Mouse (Mus musculus) spleen, postnatal 36 days (tissue): ENCODE measurements at regions not wholly inside any gene's neighbourhood (a gene's known extent, or its start where the extent isn't known, plus 50 kb on each side); places are given as distances from the start of the nearest gene placed in this dataset.
A peak's percentile ranks its signal among the peaks of the same experiment; 100 is the strongest.

Experiments
- DNase-seq, 2 experiments: peaks; one replicate each; pipeline ENCODE4 v3.0.0; 2022; ENCODE audit warnings: low spot score in 2 of 2, mixed read lengths in 1 of 2

DNA sequence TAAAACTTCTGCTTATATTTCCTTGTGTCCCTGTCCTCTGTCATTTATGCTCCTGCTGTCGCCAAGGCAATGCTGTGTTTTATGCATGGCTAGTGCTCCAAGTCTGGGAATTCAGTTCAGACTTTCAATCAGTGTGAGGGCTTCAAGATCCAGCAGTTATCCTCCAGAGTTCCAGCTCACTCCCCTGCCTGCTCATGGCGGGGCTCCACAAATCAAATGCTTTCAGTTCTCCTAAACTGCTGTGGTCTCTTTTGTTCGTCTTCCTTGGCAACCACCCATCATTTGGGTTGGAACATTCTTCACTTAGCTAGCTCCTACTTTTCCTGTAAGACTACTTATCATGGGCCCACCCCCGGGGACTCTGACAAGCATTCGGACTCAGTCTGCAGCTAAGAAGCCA lies 120.0 kb downstream of the Csl start:
- no peak for DNase-seq

DNA sequence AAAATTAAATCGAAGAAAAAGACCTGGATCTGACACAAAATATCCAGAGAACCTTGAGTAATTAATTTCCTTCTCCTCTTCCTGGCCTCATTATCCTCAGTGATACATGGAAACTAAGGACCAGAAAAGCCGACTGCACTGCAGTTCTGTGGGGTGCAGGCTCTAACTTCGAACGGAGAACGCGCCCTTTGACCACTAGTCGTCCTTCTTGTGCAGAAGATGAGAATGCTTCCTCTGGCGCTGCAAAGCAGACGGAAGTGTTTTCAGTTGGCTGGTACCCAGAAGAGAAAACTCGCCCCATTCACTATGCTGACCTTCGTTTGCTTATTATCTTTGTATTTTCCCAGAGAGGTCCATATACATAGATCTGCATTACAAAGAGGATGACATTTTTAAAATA lies 117.7 kb downstream of the Csl start:
- peak; percentile 27 to 34 for DNase-seq

GRCm38 (mm10) chr10:99642201-99642827 lies 117.1 kb downstream of the Csl start:
- no peak for DNase-seq

DNA sequence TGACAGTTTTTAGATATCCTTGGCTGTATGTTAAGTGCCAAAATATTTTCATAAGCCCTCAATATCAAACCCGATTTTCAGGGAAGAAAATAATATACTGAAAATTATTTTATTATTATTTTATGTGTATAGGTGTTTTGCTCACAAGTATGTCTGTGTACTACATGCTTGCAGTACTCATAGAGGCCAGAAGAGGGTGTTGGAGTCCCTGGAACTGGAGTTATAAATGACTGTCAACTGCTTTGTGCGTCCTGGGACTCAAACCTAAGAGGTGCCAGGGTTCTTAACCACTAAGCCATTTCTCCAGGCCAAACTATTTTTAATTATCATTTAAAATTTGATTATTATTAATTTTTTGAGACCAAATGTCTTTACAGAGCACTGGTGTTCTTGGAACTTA lies 114.5 kb downstream of the Csl start:
- no peak for DNase-seq

- DNase-seq: no peak
Observed at GRCm38 (mm10) chr10:99652011-99652410, 107.4 kb downstream of the Csl start.

DNA sequence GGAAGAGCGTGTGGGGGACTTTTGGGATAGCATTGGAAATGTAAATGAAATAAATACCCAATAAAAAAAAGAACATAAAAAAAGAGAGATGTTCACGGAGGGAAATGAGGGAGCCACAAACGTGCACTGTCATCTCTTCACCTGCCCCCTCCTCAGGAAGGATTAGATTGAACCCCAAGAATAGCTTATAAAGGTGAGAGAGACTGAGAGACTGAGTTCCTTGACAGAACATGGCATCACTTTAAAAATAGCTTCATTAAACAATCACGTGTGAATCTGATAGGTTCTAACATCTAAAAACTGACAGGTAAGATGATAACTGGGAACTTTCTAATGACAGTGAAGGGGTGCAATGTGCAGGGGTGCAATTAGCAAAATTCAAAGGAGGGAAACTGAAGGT lies 105.2 kb downstream of the Csl start:
- no peak for DNase-seq

DNA sequence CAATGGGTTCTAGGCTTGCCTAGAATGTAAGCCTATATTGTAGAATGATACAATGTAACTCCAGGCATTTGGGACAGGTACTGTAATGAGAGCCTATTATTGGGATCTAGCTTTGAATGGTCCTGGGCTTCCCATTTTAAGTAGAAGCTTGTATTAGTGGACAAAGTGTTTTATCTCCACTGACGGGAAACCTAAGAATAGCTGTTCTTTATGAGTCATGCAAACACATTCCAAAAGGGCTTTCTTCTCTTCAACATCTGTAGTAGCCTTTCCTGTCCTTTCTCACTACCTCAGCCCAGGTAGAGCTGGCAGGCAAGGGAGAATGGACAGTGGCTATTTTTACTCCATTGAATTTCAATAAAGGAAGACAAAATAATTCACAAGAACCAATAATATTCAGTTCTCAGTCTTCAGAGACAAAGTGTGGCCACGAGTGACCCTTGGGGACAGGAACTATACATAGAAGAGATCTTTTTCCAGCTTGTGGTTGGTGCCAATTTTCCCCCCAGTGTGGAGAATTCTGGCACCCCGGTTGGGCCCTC lies 82.8 kb downstream of the Csl start:
- no peak for DNase-seq

DNA sequence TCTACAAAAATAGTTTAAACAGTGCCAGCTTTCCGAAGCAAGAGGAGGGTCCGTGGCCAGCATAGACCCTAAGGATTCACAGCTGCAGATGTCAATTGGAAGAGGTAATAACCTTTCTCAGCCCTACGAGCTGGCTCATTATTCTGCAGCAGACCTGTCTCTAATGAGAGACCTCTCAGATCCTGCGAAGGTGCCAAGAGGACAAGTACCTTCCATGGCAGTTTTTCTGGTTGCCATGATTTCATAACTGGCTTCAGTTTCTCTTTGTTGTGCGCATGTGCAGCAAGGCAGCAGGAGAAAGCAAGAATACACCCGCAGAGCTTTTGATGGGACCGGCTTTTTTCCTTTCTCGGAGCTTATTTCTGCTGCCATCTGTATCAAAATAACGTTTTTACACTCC lies 81.4 kb downstream of the Csl start:
- no peak for DNase-seq

DNA sequence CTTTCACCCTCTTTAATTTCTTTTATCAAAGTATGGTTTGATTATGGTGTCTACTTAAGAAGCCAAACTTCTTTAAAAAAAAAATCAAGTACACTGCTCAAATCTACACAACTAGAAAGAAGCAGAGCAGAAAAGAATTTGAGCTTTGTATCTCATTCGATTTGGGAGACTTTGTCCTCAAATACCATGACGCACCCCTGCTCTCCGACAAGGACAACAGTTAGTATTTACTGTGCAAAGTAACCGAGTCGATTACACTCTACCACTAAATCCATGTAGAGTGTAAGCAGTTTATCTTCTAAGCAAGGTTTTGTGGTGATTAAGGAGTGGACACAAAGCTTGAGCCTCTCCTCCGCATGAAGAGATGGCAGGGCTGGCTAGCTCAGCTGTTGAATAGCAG lies 79.6 kb downstream of the Csl start:
- no peak for DNase-seq

DNA sequence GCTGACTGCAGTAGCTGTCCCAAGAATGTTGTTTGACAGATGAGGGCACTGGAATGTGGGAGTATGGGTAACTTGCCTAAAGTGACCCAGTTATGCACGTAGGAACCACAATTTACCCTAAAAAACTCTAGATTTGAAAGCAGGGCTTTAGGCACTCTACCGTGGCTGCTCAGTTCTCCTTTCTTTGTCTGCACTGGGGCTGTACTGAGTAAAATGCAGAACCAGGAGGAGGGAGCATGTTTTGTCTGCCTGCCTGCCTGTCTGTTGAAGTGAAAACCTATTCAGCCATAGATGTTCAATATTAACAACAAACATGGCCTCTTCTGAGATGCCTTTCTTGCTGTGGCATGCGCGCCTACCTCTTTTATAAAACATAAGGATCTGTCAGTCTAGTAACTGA lies 77.5 kb downstream of the Csl start:
- peak; percentile 27 to 31 for DNase-seq

- DNase-seq: no peak
Observed at GRCm38 (mm10) chr10:99682350-99682749, 77.1 kb downstream of the Csl start.

- DNase-seq: no peak
Observed at GRCm38 (mm10) chr10:99683310-99683709, 76.1 kb downstream of the Csl start.

- no peak for DNase-seq
Observed at GRCm38 (mm10) chr10:99685911-99686310, 73.5 kb downstream of the Csl start.

DNA sequence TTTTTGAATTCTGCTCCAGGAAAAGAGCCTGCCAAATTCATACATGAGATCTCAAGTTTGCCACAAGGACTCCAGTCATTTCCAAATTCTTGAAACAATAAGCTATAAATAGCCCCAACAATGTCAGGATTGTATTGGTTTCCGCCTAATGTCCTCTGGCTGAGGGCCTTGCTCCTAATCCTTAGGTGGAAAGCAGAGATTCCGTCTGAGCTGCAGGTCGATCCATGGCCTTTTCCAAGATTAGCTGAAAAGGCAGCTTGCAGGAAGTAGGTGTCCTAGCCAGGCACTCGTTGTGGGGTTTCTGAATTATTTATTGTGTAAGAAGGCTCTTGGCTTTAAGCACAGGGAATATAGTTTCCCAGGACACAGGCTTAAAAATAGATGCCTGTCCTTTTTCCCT lies 72.4 kb downstream of the Csl start:
- DNase-seq: no peak

- DNase-seq: no peak
Observed at GRCm38 (mm10) chr10:99697696-99698095, 61.8 kb downstream of the Csl start.

DNA sequence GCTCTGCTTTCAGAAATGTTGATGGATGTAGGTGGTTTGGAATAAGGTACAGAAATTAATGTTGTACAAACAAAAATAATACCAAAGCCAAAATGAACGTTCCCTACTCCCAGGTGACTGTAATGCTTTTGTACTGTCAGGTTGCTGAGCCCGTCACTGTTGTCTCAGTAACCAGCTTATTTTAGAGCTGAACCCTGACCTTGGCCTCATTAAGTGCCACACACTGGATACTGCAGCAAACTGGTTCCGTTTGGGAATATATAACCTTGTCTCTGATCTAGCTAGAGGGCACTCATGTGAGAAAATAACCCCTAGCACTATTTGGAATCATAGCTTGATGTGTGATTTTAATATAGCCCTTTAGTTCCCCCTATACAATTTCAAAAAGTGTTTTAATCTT lies 60.0 kb downstream of the Csl start:
- no peak for DNase-seq

DNA sequence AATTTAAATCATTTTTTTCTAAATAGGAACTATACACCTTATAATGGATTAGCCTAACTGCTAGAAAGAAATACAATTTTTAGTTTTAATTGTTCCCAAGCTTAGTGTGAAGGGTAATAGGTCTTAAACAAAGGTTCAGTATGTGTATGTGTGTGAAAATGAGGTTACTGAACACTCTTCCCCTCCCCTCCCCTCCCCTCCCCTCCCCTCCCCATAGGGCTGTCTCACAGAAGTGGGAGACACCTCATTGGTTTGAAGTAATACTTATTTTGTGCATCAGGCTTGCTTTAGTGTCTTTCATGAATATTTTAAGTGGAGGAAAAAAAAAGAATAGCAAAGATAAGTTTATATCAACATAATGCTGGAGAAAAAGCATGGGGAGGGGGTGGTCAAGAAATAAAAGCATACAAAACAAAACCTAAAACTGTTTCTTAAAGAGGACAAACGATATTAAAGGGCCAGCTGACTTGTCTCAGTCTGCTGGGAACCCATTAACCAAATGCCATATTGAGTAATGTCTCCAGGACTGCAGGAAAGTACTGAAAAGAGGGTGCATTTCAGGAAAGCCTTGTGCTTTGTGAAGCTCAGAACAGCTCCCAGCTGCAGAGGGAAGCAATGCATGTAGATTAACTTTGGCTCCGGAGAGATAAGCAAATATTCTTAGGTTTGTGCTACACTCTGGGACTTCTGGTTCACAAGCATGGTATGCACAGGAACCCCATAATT lies 59.2 kb downstream of the Csl start:
- no peak for DNase-seq
